Mouse (Mus musculus): Measurements from ENCODE around the gene Grk5.

The Grk5 gene

GRCm38 (mm10) chr19:61064386-61064785, 174.8 kb downstream of the Grk5 start:
- no peak for DNase-seq (ENCODE audit: low spot score in 2 of 2)

- no peak for DNase-seq (ENCODE audit: low spot score in 2 of 2)
These were observed 175.5 kb downstream of the Grk5 start for GRCm38 (mm10) chr19:61065011-61065410.

- no peak for DNase-seq (ENCODE audit: low spot score in 2 of 2)
These were observed 189.1 kb downstream of the Grk5 start for GRCm38 (mm10) chr19:61078622-61079021.

GRCm38 (mm10) chr19:61080251-61080749, 190.8 kb downstream of the Grk5 start:
- DNase-seq (ENCODE audit: low spot score in 2 of 2), result no peak

GRCm38 (mm10) chr19:61083006-61083405, 193.5 kb downstream of the Grk5 start:
- DNase-seq (ENCODE audit: low spot score in 2 of 2), result no peak

GRCm38 (mm10) chr19:61084149-61084940, 194.8 kb downstream of the Grk5 start:
- DNase-seq (ENCODE audit: low spot score in 2 of 2), result peak; percentile 90 to 96

- DNase-seq (ENCODE audit: low spot score in 2 of 2), result no peak
These were observed 195.7 kb downstream of the Grk5 start for GRCm38 (mm10) chr19:61085217-61085616.

GRCm38 (mm10) chr19:61087781-61088180, 198.2 kb downstream of the Grk5 start:
- no peak for DNase-seq (ENCODE audit: low spot score in 2 of 2)

GRCm38 (mm10) chr19:61089001-61089400, 199.5 kb downstream of the Grk5 start:
- no peak for DNase-seq (ENCODE audit: low spot score in 2 of 2)

- DNase-seq (ENCODE audit: low spot score in 2 of 2), result no peak
These were observed 201.0 kb downstream of the Grk5 start for GRCm38 (mm10) chr19:61090541-61090940.

GRCm38 (mm10) chr19:61096776-61097175, 207.2 kb downstream of the Grk5 start:
- DNase-seq (ENCODE audit: low spot score in 2 of 2), result no peak

- peak in 1 of 2 experiments; percentile 22 for DNase-seq (ENCODE audit: low spot score in 2 of 2)
These were observed 208.2 kb downstream of the Grk5 start for GRCm38 (mm10) chr19:61097764-61098163.

- no peak for DNase-seq (ENCODE audit: low spot score in 2 of 2)
These were observed 220.6 kb downstream of the Grk5 start for GRCm38 (mm10) chr19:61110184-61110583.

GRCm38 (mm10) chr19:61131096-61131495, 241.5 kb downstream of the Grk5 start:
- DNase-seq (ENCODE audit: low spot score in 2 of 2), result no peak

- no peak for DNase-seq (ENCODE audit: low spot score in 2 of 2)
These were observed 249.1 kb downstream of the Grk5 start for GRCm38 (mm10) chr19:61138655-61139054.

GRCm38 (mm10) chr19:61140342-61141206, 251.0 kb downstream of the Grk5 start, which contains the start of gene Zfp950:
Gene Zfp950 (minus strand): TSS chr19:61140840.
- DNase-seq (ENCODE audit: low spot score in 2 of 2), result peak; percentile 83 to 88

- no peak for DNase-seq (ENCODE audit: low spot score in 2 of 2)
These were observed 251.8 kb downstream of the Grk5 start for GRCm38 (mm10) chr19:61141299-61141698.

Data from frontal cortex, postnatal 36 days (tissue).